Mouse (Mus musculus) left cerebral cortex, postnatal 10 days (tissue): ENCODE data around the gene Hist1h2ak. TPM values are rescaled to one million over a fixed set of nuclear protein-coding genes. Genes with fewer than 3 reads are reported as not detected.

ENCODE experiments used
- DNase-seq, 2 experiments: peaks; one replicate each; pipeline ENCODE4 v3.0.0; 2021 to 2022; ENCODE audit warnings: low spot score in 2 of 2, mixed read lengths in 1 of 2; ENCODE audit errors: extremely low spot score in 1 of 2
- intact Hi-C: fragments of 180-260 bp; cut with DNase I; formaldehyde crosslinking; loops from one replicate; pipeline ENCODE4 v1.15.1; 2025
- microRNA-seq: library from miRNA; unstranded; fragments of <30 nt; microRNA quantifications from one replicate; pipeline ENCODE4 v1.2.0, GENCODE M21; 2022
- total RNA-seq, 2 experiments: library from RNA; stranded (reverse); gene quantifications; 2 replicates each; pipeline ENCODE4 v1.2.3; 2021

The Hist1h2ak gene
- total RNA-seq, 2 experiments from 2014 or later: 23.0 to 24.1 TPM

GRCm38 (mm10) chr13:21710031-21710711, 43.5 kb downstream of the Hist1h2ak start:
- intact Hi-C loops: loop anchor here (10.0 kb wide), 2 partner anchors 315 to 1725 kb away; no protein-coding TSS in a partner anchor
- DNase-seq: peak; percentile 86 to 90

DNA sequence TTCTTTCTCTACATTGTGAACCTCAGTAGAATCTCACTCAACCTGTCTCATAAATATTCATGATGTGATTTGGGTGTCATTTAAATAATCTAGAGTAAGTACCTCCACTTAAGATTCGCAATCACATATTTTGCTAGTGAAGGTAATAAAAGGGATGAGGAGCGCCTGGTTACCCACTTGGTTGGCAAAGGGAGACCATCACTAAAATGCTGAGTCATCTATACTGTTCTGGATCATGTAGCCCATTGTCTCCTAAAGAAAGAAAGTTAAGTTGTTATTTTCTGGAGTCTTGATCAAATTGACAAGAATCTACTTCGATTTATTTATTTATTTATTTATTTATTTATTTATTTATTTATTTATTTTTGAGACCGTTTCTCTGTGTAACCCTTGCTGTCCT, 47.0 kb downstream of the Hist1h2ak start:
- DNase-seq: no peak

More for the DNA sequence above, 47.0 kb downstream of the Hist1h2ak start:
- intact Hi-C loops: no loop called here

Small RNA genes within 50 kb of the gene (microRNA-seq; reads per million reads assigned to microRNA genes)
- gene Gm44346 (not detected), gene Gm44357 (not detected), gene Gm44367 (not detected), gene Gm44454 (not detected)

Other genes with a start within 250 kb of the Hist1h2ak start
- gene Zkscan8, start 222.7 kb downstream of the Hist1h2ak start, total RNA-seq: 10 to 100 TPM; 10.6 to 13.6 TPM
- not detected for gene Olfr1366, start 211.0 kb downstream of the Hist1h2ak start, total RNA-seq
- gene Olfr1535, start 193.9 kb downstream of the Hist1h2ak start, total RNA-seq: not detected
- not detected for gene Olfr1364, start 172.1 kb downstream of the Hist1h2ak start, total RNA-seq
- not detected for gene Olfr1362, start 139.8 kb downstream of the Hist1h2ak start, total RNA-seq
- not detected for gene Olfr11, start 111.3 kb downstream of the Hist1h2ak start, total RNA-seq
- gene Olfr1361, start 90.4 kb downstream of the Hist1h2ak start, total RNA-seq: not detected
- not detected for gene Olfr1360, start 76.4 kb downstream of the Hist1h2ak start, total RNA-seq
- not detected for gene Olfr1359, start 55.7 kb downstream of the Hist1h2ak start, total RNA-seq
- 10 to 100 TPM; 41.4 to 52.8 TPM for gene Hist1h2bl, start 37.7 kb downstream of the Hist1h2ak start, total RNA-seq
- 10 to 100 TPM; 68.4 to 76.2 TPM for gene Hist1h2ai, start 37.4 kb downstream of the Hist1h2ak start, total RNA-seq
- 10 to 100 TPM; 69.3 to 80.8 TPM for gene Hist1h3h, start 36.2 kb downstream of the Hist1h2ak start, total RNA-seq
- gene Hist1h2bm, start 31.8 kb downstream of the Hist1h2ak start, total RNA-seq: 10 to 100 TPM; 10.1 to 13.9 TPM
- gene Hist1h4j, start 18.8 kb downstream of the Hist1h2ak start, total RNA-seq: 10 to 100 TPM; 13.5 to 16.2 TPM
- 100 to 1,000 TPM; 306 to 311 TPM for gene Hist1h4k, start 3.3 kb downstream of the Hist1h2ak start, total RNA-seq
- gene Hist1h2bn, start 296 bp upstream of the Hist1h2ak start, total RNA-seq: 10 to 100 TPM; 23.0 to 25.1 TPM
- gene Hist1h1b, start 26.8 kb upstream of the Hist1h2ak start, total RNA-seq: 10 to 100 TPM; 19.5 to 20.4 TPM
- 10 to 100 TPM; 53.5 to 57.3 TPM for gene Hist1h3i, start 29.5 kb upstream of the Hist1h2ak start, total RNA-seq
- 1 to 10 TPM; 5.2 to 6.1 TPM for gene Hist1h2an, start 33.4 kb upstream of the Hist1h2ak start, total RNA-seq
- gene Hist1h2bp, start 33.6 kb upstream of the Hist1h2ak start, total RNA-seq: 10 to 100 TPM; 16.5 to 17.0 TPM
- 10 to 100 TPM; 48.3 to 50.2 TPM for gene Hist1h2bq, start 56.4 kb upstream of the Hist1h2ak start, total RNA-seq
- gene Hist1h2ao, start 56.6 kb upstream of the Hist1h2ak start, total RNA-seq: not detected
- 100 to 1,000 TPM; 180 to 194 TPM for gene Hist1h4m, start 57.9 kb upstream of the Hist1h2ak start, total RNA-seq
- 10 to 100 TPM; 21.2 to 27.5 TPM for gene Hist1h4n, start 78.4 kb upstream of the Hist1h2ak start, total RNA-seq
- 10 to 100 TPM; 66.4 to 75.9 TPM for gene Hist1h2ap, start 79.7 kb upstream of the Hist1h2ak start, total RNA-seq
- gene Hist1h2br, start 79.9 kb upstream of the Hist1h2ak start, total RNA-seq: 10 to 100 TPM; 47.5 to 49.6 TPM
- gene Zfp184, start 191.3 kb upstream of the Hist1h2ak start, total RNA-seq: 1 to 10 TPM; 3.9 to 5.1 TPM
- not detected for gene Pom121l2, start 227.4 kb upstream of the Hist1h2ak start, total RNA-seq